Mouse (Mus musculus): ENCODE results near the gene Mas1. TPM values are rescaled to one million over a fixed set of nuclear protein-coding genes. Genes with fewer than 3 reads are reported as not detected.
"Not testable (repeated sequence)": the region's sequence is repeated elsewhere in the genome, so short reads cannot be mapped to it uniquely, and the experiment has no call there.

The Mas1 gene
- under 1 TPM in 1 of 4 experiments, not detected in 3; 0.24 TPM for total RNA-seq (2022)

DNA sequence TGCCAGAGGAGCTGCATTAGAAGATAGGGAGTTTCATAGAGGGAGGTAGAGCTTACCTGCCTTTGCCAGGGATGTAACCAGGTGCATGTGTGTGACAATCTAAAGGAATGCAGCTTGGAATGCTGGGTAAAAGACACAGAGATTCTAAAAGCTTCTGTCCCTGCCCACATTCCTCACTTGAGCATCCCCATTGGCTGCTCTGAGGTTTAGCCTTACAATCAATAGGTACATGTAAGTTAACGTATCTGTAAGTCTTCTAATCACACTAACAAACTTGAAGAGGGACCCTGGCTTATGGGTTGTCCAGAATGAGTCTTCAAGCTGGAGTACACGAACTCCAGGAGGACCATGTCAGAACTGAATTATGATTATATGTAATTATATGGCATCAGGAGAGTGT is at the start of gene Mas1:
Mas1 (minus strand) TSS at position 101 of the 400 bp plus-strand sequence.
- no peak for DNase-seq

DNA sequence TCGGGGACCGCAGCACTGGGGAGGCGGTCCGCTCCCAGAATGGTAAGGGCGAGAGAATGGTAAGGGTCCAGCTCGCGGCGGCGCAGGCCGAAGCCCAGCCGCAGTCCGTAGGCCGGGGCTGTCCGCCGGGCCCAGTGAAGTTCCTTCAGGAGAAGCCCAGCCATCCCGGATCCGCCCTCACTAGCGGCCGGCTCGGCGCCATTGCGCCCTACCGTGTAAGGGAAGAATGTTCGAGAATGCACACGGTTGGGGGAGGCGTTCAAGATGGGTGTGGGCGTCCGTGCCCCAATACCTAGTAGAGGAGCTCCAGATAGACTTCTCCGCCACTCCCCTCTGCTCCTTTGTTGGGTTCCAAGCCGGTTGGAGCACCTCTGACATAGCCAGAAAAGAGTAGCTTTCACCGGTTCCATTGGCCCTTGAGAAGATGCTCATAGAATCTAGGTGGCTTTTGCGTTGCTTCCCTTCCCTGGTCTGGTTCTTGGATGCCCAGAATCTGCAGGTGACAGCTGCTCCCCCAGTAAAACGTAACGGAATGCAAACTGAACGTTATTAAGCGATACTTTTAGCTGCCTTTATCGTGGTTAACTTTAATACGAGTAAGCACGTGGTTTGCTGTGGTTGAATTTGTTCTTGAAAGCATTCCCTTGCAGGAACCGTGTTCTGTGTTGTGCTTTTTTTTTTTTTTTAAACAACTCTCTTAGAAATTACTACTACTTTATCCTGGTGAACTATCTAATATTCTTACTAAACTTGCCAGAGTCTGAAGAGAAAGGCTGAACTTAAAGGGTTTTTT is 48.8 kb upstream of the Mas1 start:
- DNase-seq: no peak

DNA sequence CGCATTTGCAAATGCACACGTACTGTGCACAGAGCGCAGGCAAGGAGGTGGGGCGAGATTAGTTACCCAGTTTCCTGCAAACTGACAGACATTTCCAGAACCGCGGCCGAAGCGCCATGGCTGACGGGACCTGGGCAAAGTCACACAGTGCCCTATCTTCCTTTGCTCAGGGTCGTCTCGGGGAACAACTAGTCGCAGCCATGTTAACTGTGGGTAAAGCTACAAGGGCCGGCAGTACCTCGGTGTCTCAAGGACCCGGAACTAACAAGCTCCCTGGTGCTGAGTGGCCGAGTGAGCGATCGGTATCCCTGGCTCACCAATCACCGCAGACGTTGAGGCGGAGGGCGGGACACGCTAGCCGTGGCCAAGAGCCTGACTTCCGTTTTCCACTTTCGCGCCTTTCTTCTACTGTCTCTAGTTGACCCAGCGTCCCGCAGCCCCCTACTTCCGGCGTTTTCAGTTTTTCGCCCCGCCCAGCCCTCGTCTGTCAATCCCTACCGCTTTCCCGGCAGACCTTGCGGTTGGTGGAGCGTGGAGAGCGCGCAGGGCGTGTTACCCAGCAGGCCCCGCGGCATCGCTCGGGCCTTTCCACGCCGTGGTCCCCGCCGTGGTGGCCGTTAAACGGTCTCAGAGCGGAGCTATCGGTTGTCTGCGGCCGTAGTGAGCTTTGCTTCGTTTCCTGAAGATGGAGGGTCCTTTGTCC is 48.1 kb upstream of the Mas1 start, which contains the start of gene Mrpl18:
Mrpl18 (minus strand) TSS at position 465 of the 703 bp plus-strand sequence.
- DNase-seq: peak; percentile 99

- DNase-seq: no peak
Observed at GRCm38 (mm10) chr17:12915488-12915880, 47.5 kb upstream of the Mas1 start, which contains the start of gene Tcp1. Gene Tcp1, plus strand, starts transcription at chr17:12915701.

- no peak for DNase-seq
Observed at GRCm38 (mm10) chr17:12910391-12910790, 42.4 kb upstream of the Mas1 start.

GRCm38 (mm10) chr17:12909361-12910280 is 41.7 kb upstream of the Mas1 start, which contains the start of gene Pnldc1:
Gene Pnldc1, minus strand, starts transcription at chr17:12910230.
- no peak for DNase-seq

GRCm38 (mm10) chr17:12906436-12906835 is 38.5 kb upstream of the Mas1 start:
- no peak for DNase-seq

DNA sequence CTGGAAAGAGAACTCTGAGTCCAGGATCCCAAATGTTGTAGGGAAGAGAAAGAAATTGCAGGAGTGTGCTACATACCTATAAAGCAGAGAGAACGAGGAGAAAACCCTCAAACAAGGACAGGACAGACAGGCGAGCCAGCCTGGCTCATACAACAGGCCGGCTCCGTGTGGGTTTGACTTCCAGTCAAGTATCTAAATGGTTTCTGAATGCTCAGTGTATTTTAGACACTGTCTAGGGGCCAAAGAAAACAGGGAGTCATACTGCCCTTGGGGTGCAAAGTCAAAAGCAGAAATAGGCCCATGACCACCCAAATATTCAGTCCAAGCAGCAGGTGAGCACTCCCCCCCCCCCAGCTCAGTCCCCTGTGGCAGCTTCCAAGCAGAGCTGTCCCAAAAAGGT is 37.9 kb upstream of the Mas1 start:
- no peak for DNase-seq

GRCm38 (mm10) chr17:12904349-12904748 is 36.4 kb upstream of the Mas1 start:
- no peak for DNase-seq

- no peak for DNase-seq
Observed at GRCm38 (mm10) chr17:12903372-12904333, 35.7 kb upstream of the Mas1 start.

- no peak for DNase-seq
Observed at GRCm38 (mm10) chr17:12902291-12902690, 34.3 kb upstream of the Mas1 start.

GRCm38 (mm10) chr17:12898607-12899006 is 30.7 kb upstream of the Mas1 start:
- DNase-seq: not testable (repeated sequence)

GRCm38 (mm10) chr17:12897674-12898073 is 29.7 kb upstream of the Mas1 start:
- no peak for DNase-seq

DNA sequence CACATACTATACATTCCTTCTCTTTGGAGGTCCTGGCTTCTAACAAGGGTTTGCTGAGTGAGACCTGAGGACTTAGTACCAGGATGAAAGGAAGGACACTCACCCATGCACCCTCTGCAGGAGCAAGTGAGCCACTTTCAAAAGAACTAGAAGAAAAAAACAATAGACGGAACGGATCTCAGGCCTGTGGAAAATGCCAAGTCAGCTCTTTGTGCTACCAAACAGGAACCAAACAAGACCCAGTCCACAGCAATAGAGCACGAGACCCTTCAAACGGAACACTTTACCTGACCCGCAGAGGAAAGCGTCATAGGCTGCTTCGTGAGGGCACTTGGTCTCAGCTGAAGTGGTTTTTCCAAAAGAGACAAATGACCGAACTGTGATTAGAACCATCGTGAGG is 24.1 kb upstream of the Mas1 start:
- no peak for DNase-seq

GRCm38 (mm10) chr17:12891054-12891453 is 23.1 kb upstream of the Mas1 start:
- no peak for DNase-seq

DNA sequence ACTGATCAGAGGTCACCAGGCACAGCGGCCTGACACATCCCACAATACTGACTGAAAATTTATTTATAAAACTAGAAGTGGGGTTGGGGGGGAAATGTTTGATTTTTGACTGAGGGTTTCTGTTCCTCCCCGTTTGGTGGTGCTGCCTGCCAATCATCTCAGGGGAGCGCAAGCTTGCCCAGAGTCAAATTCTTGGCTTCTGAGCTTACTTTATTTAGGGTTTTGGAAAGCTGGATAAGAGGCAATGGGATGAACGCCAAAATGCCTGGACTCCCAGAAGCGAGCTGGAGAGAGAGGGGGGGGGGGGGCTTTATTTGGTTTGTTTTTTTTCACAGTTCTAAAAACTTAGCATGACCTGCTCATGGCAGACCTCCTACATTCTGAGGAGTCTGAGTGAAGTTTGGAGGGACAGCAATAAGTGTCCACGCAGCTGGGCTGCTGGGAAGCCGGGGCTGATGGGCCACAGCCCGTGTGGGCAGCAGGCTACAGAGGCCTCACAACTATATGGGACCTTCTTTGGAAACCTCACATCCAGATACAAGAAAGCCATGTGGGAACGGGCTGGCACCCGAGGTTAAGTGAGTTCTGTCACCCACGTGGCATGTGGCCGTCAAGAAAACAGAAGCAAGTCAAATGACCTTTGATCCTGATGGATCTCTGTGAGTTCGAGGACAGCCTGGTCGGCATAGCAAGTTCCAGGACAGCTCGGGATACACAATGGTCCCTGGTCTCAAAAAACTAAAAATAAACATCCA is 19.3 kb upstream of the Mas1 start:
- DNase-seq: no peak

DNA sequence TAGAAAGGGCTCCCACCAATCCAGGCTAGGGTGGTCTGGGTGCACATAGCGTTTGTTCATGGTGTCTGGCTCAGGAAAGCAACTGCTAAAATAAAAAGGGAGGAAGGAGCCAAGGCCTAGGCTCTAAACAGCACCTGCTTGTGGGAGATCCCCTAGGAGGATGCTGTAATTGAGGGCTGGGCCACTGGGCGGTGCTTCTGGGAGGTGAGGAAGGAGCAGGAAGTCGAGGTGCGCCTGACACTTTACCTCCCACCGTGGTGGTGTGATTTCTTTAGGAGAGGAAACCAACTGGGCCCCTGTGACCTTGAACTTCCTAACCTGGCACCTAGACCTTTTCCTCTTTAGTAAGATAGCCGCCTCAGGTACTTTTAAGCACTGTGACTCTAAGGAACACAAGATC is 18.7 kb upstream of the Mas1 start:
- no peak for DNase-seq

DNA sequence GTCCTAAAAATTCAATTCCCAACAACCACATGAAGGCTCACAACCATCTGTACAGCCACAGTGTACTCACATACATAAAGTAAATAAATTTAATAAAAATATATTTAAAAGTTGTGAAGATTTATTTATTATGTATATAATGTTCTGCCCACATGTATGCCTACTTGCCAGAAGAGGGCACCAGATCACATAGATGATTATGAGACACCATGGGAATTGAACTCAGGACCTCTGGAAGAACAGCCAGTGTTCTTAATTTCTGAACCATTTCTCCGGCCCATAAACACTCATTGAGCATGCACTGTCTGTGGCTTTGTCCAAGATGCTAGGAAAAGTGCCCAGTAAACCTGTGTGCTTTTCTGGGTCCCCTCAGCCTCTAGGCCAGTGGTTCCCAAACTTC is 13.3 kb upstream of the Mas1 start:
- no peak for DNase-seq

- DNase-seq: peak; percentile 59
Observed at GRCm38 (mm10) chr17:12880178-12880577, 12.2 kb upstream of the Mas1 start.

DNA sequence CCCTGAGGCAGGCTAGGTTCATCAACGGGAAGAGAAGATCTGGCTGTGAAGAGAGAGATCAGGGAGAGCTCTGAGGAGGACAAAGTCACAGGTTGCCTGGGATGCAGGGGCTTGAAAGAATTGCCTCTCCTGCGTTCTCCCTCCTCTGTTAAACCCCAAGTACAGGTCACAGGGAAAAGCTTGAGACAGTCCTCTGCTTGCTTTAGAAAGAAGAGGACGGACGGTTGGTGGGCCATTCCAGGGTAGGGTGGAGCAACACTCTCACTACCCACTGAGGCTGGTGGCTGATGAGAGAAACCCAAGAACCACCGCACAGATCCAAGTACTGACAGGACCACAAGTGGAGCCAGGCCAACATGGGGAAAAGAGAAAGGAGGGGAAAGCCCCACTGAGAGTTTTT is 7.8 kb upstream of the Mas1 start, which contains the start of gene Mrgprh:
Mrgprh (plus strand) TSS at position 301 of the 400 bp plus-strand sequence.
- no peak for DNase-seq
